Mouse (Mus musculus): Measurements from ENCODE around the gene Lipo2.
"Not testable (repeated sequence)": the region's sequence is repeated elsewhere in the genome, so short reads cannot be mapped to it uniquely, and the experiment has no call there.

Lipo2 gene

GRCm38 (mm10) chr19:33751259-33751658 is at the start of gene Lipo2:
Gene Lipo2, minus strand, starts transcription at chr19:33751359.
- not testable (repeated sequence) for DNase-seq (ENCODE audit: low read depth in 2 of 2, low spot score in 2 of 2)

- DNase-seq (ENCODE audit: low read depth in 2 of 2, low spot score in 2 of 2), result not testable (repeated sequence)
Measured at GRCm38 (mm10) chr19:33787359-33787758, 36.2 kb upstream of the Lipo2 start, which contains the start of gene Lipo1. Gene Lipo1, minus strand, starts transcription at chr19:33787459.

DNA sequence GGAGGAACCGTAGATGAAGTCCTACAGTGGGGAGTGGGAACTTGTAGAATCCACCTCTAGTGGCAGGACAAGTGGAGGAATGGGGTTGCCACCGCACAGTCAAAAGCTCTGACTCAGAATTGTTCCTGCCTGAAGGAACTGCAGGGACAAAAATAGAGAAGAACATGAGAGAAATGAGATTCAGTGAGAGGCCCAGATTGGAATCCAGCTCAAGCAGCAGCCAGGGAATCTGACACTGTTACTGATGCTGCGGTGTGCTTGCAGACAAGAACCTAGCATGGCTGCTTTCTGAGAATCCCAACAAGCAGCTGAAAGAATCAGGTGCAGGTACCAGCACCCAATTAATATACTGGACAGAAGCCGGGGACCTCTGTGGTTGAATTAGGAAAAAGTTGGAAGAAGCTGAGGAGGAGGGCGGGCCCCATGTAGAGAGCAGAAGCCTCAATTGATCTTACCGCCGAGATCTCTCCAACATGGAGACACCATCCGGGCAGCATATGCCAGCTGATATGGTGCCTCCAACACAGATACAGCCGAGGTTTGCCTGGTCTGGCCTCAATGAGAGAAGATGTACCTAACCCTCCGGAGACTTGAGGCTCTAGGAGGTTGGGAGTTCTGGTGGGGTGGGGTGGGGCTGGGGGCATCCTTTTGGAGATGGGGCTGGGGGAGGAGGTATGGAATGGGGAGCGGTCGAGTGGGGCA is 35.6 kb upstream of the Lipo2 start:
- no peak for DNase-seq (ENCODE audit: low read depth in 2 of 2, low spot score in 2 of 2)

- peak in 1 of 2 experiments; percentile 0 for DNase-seq (ENCODE audit: low read depth in 2 of 2, low spot score in 2 of 2)
Measured at GRCm38 (mm10) chr19:33761287-33762086, 10.3 kb upstream of the Lipo2 start, which contains the start of gene Lipo3. Gene Lipo3, minus strand, starts transcription at chr19:33761951.

Measured in CD8-positive naive resting alpha-beta T cell, adult 2 months (primary cell).